Mouse (Mus musculus): ENCODE results near the gene Mr1. TPM values are rescaled to one million over a fixed set of nuclear protein-coding genes. Genes with fewer than 3 reads are reported as not detected.

Mr1 gene
- polyA plus RNA-seq, 1 experiment from 2014 or later: 2.0 TPM

DNA sequence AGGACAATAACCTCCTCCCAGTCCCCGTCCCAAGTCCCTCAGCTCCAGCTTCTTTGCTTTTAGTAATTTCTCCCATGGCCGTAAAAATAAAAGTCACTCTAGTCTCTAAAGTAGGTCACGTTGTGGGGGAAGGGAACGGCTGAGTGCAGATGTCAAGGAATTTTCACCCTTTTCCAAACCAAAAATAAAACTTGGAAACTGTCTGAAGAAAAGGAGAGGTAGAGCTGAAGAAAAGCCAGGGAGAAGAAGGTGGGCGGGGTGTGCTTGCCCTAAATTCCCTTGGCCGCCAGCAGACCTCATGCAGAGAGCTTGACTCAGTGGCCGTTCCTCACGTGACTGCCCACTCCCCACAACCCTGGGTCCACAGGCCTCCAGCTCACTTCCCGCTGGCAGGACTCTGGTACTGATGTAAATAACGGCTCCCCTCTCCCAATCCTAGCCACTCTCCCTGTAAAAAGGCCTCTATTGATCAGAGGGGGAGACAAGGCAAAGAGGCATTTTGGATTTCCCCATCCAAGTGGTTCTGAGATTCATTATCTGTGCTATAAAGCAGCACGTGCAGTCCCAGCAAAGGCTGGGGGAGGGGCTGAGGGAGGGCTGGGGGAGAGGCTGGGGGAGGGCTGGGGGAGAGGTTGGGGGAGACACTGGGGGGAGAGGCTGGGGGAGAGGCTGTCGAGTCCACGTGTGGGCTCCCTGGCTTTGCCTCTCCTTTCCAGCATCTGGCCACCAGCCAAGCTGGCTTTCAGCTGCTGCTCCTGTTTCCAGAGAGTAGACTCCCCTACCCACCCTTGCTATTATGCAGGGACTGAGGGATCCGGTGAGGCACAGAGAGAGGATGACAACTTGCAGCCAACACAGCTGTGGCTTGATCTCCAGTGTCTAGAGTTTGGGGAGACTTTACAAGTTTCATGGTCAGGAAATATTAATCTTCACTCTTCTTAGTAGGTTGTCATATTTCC lies 54.5 kb downstream of the Mr1 start:
- peak overlapping the region; percentile 45 for H3K27ac ChIP-seq
- H3K36me3 ChIP-seq (replicated peaks; ENCODE audit: control insufficient read depth, insufficient read depth): no peaks in the 10 kb centered on the region
- DNase-seq (ENCODE audit: low spot score) (peak; percentile 76), ATAC-seq (ENCODE audit: low FRiP score) (peak; percentile 81; the same call in 1 of the 2 replicates)
- H3K27me3 ChIP-seq (ENCODE audit: control insufficient read depth, insufficient read depth, low read length): no peaks in the 10 kb centered on the region
- WGBS: 21% methylated on average over 14 of the region's 14 CpGs
- peaks cover 38% of the 10 kb centered on the region for H3K4me1 ChIP-seq (replicated peaks; ENCODE audit: control insufficient read depth, insufficient read depth, low read length)
- no peak overlapping the region for H3K9ac ChIP-seq
- no peaks in the 10 kb centered on the region for H3K9me3 ChIP-seq (ENCODE audit: control insufficient read depth, low read length)
- H3K4me2 ChIP-seq (replicated peaks): no peak overlapping the region
- H3K4me3 ChIP-seq (replicated peaks; ENCODE audit: low read length): no peak overlapping the region

GRCm38 (mm10) chr1:155091374-155091841 lies 55.2 kb downstream of the Mr1 start:
- 74% methylated on average over 7 of the region's 7 CpGs for WGBS
- no peak overlapping the region for H3K27ac ChIP-seq
- ATAC-seq (ENCODE audit: low FRiP score): no peak
- no peaks in the 10 kb centered on the region for H3K27me3 ChIP-seq (ENCODE audit: control insufficient read depth, insufficient read depth, low read length)
- H3K4me3 ChIP-seq (replicated peaks; ENCODE audit: low read length): no peak overlapping the region
- H3K9ac ChIP-seq: no peak overlapping the region
- H3K9me3 ChIP-seq (ENCODE audit: control insufficient read depth, low read length): no peaks in the 10 kb centered on the region
- peaks cover 36% of the 10 kb centered on the region for H3K4me1 ChIP-seq (replicated peaks; ENCODE audit: control insufficient read depth, insufficient read depth, low read length)
- no peak overlapping the region for H3K4me2 ChIP-seq (replicated peaks)
- DNase-seq (ENCODE audit: low spot score): no peak
- no peaks in the 10 kb centered on the region for H3K36me3 ChIP-seq (replicated peaks; ENCODE audit: control insufficient read depth, insufficient read depth)

- Histone ChIP-seq H3K9ac (no peak overlapping the region), H3K4me3 (replicated peaks; ENCODE audit: low read length) (no peak overlapping the region), H3K9me3 (ENCODE audit: control insufficient read depth, low read length) (no peaks in the 10 kb centered on the region), H3K36me3 (replicated peaks; ENCODE audit: control insufficient read depth, insufficient read depth) (no peaks in the 10 kb centered on the region), H3K27ac (no peak overlapping the region), H3K4me2 (replicated peaks) (no peak overlapping the region), H3K27me3 (ENCODE audit: control insufficient read depth, insufficient read depth, low read length) (no peaks in the 10 kb centered on the region), H3K4me1 (replicated peaks; ENCODE audit: control insufficient read depth, insufficient read depth, low read length) (peaks cover 38% of the 10 kb centered on the region)
- 81% methylated on average over 1 of the region's 1 CpGs for WGBS
- ATAC-seq (ENCODE audit: low FRiP score) (no peak), DNase-seq (ENCODE audit: low spot score) (no peak)
Observed at GRCm38 (mm10) chr1:155090736-155091135, 55.9 kb downstream of the Mr1 start.

GRCm38 (mm10) chr1:155090327-155090726 lies 56.3 kb downstream of the Mr1 start:
- Histone ChIP-seq H3K4me2 (replicated peaks) (no peak overlapping the region), H3K27me3 (ENCODE audit: control insufficient read depth, insufficient read depth, low read length) (no peaks in the 10 kb centered on the region), H3K4me3 (replicated peaks; ENCODE audit: low read length) (no peak overlapping the region), H3K36me3 (replicated peaks; ENCODE audit: control insufficient read depth, insufficient read depth) (no peaks in the 10 kb centered on the region), H3K27ac (no peak overlapping the region), H3K9ac (no peak overlapping the region), H3K4me1 (replicated peaks; ENCODE audit: control insufficient read depth, insufficient read depth, low read length) (peaks cover 40% of the 10 kb centered on the region), H3K9me3 (ENCODE audit: control insufficient read depth, low read length) (no peaks in the 10 kb centered on the region)
- no peak for ATAC-seq (ENCODE audit: low FRiP score)
- DNase-seq (ENCODE audit: low spot score): no peak
- WGBS: 94% methylated on average over 7 of the region's 7 CpGs

- no peak overlapping the region for H3K27ac ChIP-seq
- H3K4me3 ChIP-seq (replicated peaks; ENCODE audit: low read length): no peak overlapping the region
- 75% methylated on average over 16 of the region's 16 CpGs for WGBS
- H3K9ac ChIP-seq: no peak overlapping the region
- H3K27me3 ChIP-seq (ENCODE audit: control insufficient read depth, insufficient read depth, low read length): no peaks in the 10 kb centered on the region
- ATAC-seq (ENCODE audit: low FRiP score) (no peak), DNase-seq (ENCODE audit: low spot score) (no peak)
- no peaks in the 10 kb centered on the region for H3K36me3 ChIP-seq (replicated peaks; ENCODE audit: control insufficient read depth, insufficient read depth)
- H3K9me3 ChIP-seq (ENCODE audit: control insufficient read depth, low read length): no peaks in the 10 kb centered on the region
- peaks cover 53% of the 10 kb centered on the region for H3K4me1 ChIP-seq (replicated peaks; ENCODE audit: control insufficient read depth, insufficient read depth, low read length)
- no peak overlapping the region for H3K4me2 ChIP-seq (replicated peaks)
Observed at GRCm38 (mm10) chr1:155088847-155089603, 57.6 kb downstream of the Mr1 start.

GRCm38 (mm10) chr1:155088046-155088445 lies 58.6 kb downstream of the Mr1 start:
- H3K36me3 ChIP-seq (replicated peaks; ENCODE audit: control insufficient read depth, insufficient read depth): no peaks in the 10 kb centered on the region
- no peak overlapping the region for H3K4me3 ChIP-seq (replicated peaks; ENCODE audit: low read length)
- ATAC-seq (ENCODE audit: low FRiP score) (no peak), DNase-seq (ENCODE audit: low spot score) (no peak)
- 93% methylated on average over 4 of the region's 4 CpGs for WGBS
- no peak overlapping the region for H3K4me2 ChIP-seq (replicated peaks)
- no peak overlapping the region for H3K27ac ChIP-seq
- no peaks in the 10 kb centered on the region for H3K27me3 ChIP-seq (ENCODE audit: control insufficient read depth, insufficient read depth, low read length)
- H3K9me3 ChIP-seq (ENCODE audit: control insufficient read depth, low read length): no peaks in the 10 kb centered on the region
- H3K9ac ChIP-seq: no peak overlapping the region
- H3K4me1 ChIP-seq (replicated peaks; ENCODE audit: control insufficient read depth, insufficient read depth, low read length): peaks cover 54% of the 10 kb centered on the region

GRCm38 (mm10) chr1:155086893-155087292 lies 59.7 kb downstream of the Mr1 start:
- no peak for DNase-seq (ENCODE audit: low spot score)
- Histone ChIP-seq H3K9me3 (ENCODE audit: control insufficient read depth, low read length) (no peaks in the 10 kb centered on the region), H3K4me1 (replicated peaks; ENCODE audit: control insufficient read depth, insufficient read depth, low read length) (peaks cover 55% of the 10 kb centered on the region), H3K4me2 (replicated peaks) (no peak overlapping the region), H3K36me3 (replicated peaks; ENCODE audit: control insufficient read depth, insufficient read depth) (no peaks in the 10 kb centered on the region), H3K9ac (no peak overlapping the region), H3K27ac (peak overlapping the region; percentile 66), H3K4me3 (replicated peaks; ENCODE audit: low read length) (no peak overlapping the region), H3K27me3 (ENCODE audit: control insufficient read depth, insufficient read depth, low read length) (no peaks in the 10 kb centered on the region)
- WGBS: 7% methylated on average over 4 of the region's 4 CpGs
- no peak for ATAC-seq (ENCODE audit: low FRiP score)

DNA sequence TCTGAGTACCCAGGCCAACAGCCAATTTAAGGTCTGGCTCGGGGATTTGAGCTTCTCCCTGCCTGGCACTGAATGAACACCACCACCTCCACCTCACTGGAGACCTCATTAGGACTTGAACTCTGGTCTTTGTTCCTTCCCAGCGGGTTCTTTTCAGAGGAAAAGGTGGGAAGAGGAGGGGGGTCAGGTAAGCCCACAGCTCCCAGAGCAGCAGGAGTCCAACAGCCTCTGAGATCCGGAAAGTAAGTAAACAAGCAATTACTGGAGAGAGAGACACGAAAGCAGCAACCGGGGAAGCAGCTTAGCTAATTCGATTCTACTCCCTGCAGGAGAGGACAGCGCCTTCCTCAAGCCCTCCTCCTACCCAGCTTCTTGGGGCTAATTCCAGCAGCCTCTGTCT lies 60.2 kb downstream of the Mr1 start:
- no peak overlapping the region for H3K4me3 ChIP-seq (replicated peaks; ENCODE audit: low read length)
- DNase-seq (ENCODE audit: low spot score) (no peak), ATAC-seq (ENCODE audit: low FRiP score) (no peak)
- no peaks in the 10 kb centered on the region for H3K27me3 ChIP-seq (ENCODE audit: control insufficient read depth, insufficient read depth, low read length)
- 11% methylated on average over 7 of the region's 7 CpGs for WGBS
- peaks cover 55% of the 10 kb centered on the region for H3K4me1 ChIP-seq (replicated peaks; ENCODE audit: control insufficient read depth, insufficient read depth, low read length)
- no peak overlapping the region for H3K9ac ChIP-seq
- no peaks in the 10 kb centered on the region for H3K36me3 ChIP-seq (replicated peaks; ENCODE audit: control insufficient read depth, insufficient read depth)
- peak overlapping the region; percentile 66 for H3K27ac ChIP-seq
- no peaks in the 10 kb centered on the region for H3K9me3 ChIP-seq (ENCODE audit: control insufficient read depth, low read length)
- H3K4me2 ChIP-seq (replicated peaks): no peak overlapping the region

DNA sequence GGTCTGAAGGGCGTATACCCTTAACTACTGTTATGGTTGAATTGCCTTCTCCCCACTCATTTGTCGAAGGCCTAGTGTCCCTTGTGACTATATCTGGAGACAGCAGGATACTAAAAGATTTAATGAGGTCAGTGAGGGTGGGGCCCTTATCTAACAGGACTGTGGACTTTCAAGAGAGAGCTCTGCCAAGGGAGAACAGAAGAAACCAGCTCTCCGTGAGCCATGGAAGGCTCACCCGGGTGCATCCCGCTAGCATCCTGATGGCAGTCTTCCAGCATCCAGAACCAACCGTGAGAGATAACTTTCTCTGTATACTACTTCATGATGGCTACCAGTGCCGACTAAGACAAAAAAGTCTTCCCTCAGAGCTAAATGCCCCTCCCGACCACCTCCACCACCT lies 61.8 kb downstream of the Mr1 start:
- H3K4me3 ChIP-seq (replicated peaks; ENCODE audit: low read length): no peak overlapping the region
- DNase-seq (ENCODE audit: low spot score) (no peak), ATAC-seq (ENCODE audit: low FRiP score) (no peak)
- WGBS: 39% methylated on average over 8 of the region's 8 CpGs
- no peak overlapping the region for H3K9ac ChIP-seq
- H3K4me1 ChIP-seq (replicated peaks; ENCODE audit: control insufficient read depth, insufficient read depth, low read length): peaks cover 57% of the 10 kb centered on the region
- H3K36me3 ChIP-seq (replicated peaks; ENCODE audit: control insufficient read depth, insufficient read depth): no peaks in the 10 kb centered on the region
- H3K4me2 ChIP-seq (replicated peaks): no peak overlapping the region
- H3K9me3 ChIP-seq (ENCODE audit: control insufficient read depth, low read length): no peaks in the 10 kb centered on the region
- H3K27me3 ChIP-seq (ENCODE audit: control insufficient read depth, insufficient read depth, low read length): no peaks in the 10 kb centered on the region
- peak overlapping the region; percentile 47; the same call in 1 of the 2 replicates for H3K27ac ChIP-seq

Measured in hindbrain, embryonic 14.5 days (tissue).